In the genomic region with DNA sequence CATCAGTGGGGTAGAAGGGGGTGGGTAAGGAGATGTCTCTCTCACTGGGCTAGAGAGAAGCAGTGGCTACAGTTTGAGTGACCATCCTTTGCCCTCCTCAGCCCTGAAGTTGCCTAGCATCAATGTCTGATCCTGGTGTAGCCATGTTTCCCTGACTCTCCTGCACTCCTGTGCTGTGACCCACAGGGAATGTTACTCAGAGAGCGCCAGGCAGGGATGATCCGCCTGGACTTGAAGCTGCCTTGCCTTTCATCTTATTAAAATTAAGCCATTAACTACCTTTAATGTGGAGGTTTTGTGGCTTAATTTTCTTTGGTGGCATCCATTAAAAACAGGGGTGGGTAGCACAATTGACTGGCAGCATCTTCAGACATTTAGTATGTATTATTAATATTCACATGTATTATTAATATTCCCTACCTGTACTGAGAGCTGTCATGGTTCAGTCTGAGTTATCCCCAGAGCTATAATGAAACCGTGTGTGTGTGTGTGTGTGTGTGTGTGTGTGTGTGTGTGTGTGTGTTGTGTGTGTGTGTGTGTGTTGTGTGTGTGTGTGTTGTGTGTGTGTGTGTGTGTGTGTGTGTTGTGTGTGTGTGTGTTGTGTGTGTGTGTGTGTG, we compare ENCODE assay signal across 21 mouse cellular contexts.
"Had no signal": no experiment of that assay in that cellular context is flagged by ENCODE, and none has a peak within 500 bp of the region (broad histone marks: within the 10 kb centered on the region; RNA-seq: fewer than 3 reads in every experiment).

No protein-coding gene starts in this region.

- DNase-seq: liver, embryonic 13.5 days; liver, postnatal 0 days; lung, adult 2 months; lung, postnatal 14 days; lung, postnatal 36 days; retina, postnatal 1 day; right cerebral cortex, adult 18-20 months; right cerebral cortex, postnatal 25 days; right cerebral cortex, postnatal 4 days; spleen, adult 18-20 months; thymus, adult 18-20 months; thymus, postnatal 14 days; thymus, postnatal 36 days had no signal

- H3K4me2 ChIP-seq: liver, embryonic 13.5 days; liver, embryonic 15.5 days; lung, embryonic 15.5 days; neural tube, embryonic 13.5 days; neural tube, embryonic 15.5 days had no signal

- H3K4me1 ChIP-seq: liver, embryonic 13.5 days; liver, embryonic 15.5 days; lung, embryonic 15.5 days; megakaryocyte, embryonic 14.5 days had no signal

- H3K27ac ChIP-seq: liver, embryonic 13.5 days; liver, embryonic 15.5 days; lung, embryonic 15.5 days; macrophage; neural tube, embryonic 13.5 days; neural tube, embryonic 15.5 days had no signal

- H3K36me3 ChIP-seq: liver, embryonic 13.5 days; liver, embryonic 15.5 days; lung, embryonic 15.5 days; neural tube, embryonic 13.5 days; neural tube, embryonic 15.5 days had no signal

- ATAC-seq: liver, postnatal 0 days; lung, postnatal 0 days had no signal

- H3K4me3 ChIP-seq: liver, embryonic 13.5 days; liver, embryonic 15.5 days; lung, embryonic 15.5 days; megakaryocyte, embryonic 14.5 days; myocyte; neural tube, embryonic 13.5 days; neural tube, embryonic 15.5 days had no signal

- H3K9ac ChIP-seq: liver, embryonic 13.5 days; liver, embryonic 15.5 days; liver, postnatal 0 days; lung, embryonic 15.5 days; neural tube, embryonic 13.5 days; neural tube, embryonic 15.5 days had no signal

- H3K9me3 ChIP-seq: liver, embryonic 13.5 days; liver, embryonic 15.5 days; lung, embryonic 15.5 days; neural tube, embryonic 13.5 days; neural tube, embryonic 15.5 days had no signal

- H3K27me3 ChIP-seq: liver, embryonic 13.5 days; liver, embryonic 15.5 days; lung, embryonic 15.5 days; megakaryocyte, embryonic 14.5 days; neural tube, embryonic 13.5 days; neural tube, embryonic 15.5 days had no signal
